Mouse (Mus musculus) heart, adult 11 months (tissue): ENCODE results near the gene Cfl2.
"Not testable (repeated sequence)": the region's sequence is repeated elsewhere in the genome, so short reads cannot be mapped to it uniquely, and the experiment has no call there.

Experiments
- DNase-seq: peaks from one replicate; pipeline ENCODE4 v3.0.0; 2022

Gene Cfl2

GRCm38 (mm10) chr12:54862606-54863535 lies at the start of gene Cfl2:
Gene Cfl2 (minus strand): TSS chr12:54862877.
- peak; percentile 99 for DNase-seq

- no peak for DNase-seq
Observed at GRCm38 (mm10) chr12:54910387-54910786, 47.7 kb upstream of the Cfl2 start.

GRCm38 (mm10) chr12:54892559-54892958 lies 29.9 kb upstream of the Cfl2 start:
- DNase-seq, result not testable (repeated sequence)

- DNase-seq, result peak; percentile 50
Observed at GRCm38 (mm10) chr12:54890426-54890825, 27.7 kb upstream of the Cfl2 start.

GRCm38 (mm10) chr12:54887580-54888127 lies 25.0 kb upstream of the Cfl2 start:
- DNase-seq, result peak; percentile 74

- peak; percentile 91 for DNase-seq
Observed at GRCm38 (mm10) chr12:54879630-54880029, 17.0 kb upstream of the Cfl2 start.

- DNase-seq, result no peak
Observed at GRCm38 (mm10) chr12:54879211-54879610, 16.5 kb upstream of the Cfl2 start.

- peak; percentile 27 for DNase-seq
Observed at GRCm38 (mm10) chr12:54877875-54878274, 15.2 kb upstream of the Cfl2 start.

- DNase-seq, result peak; percentile 64
Observed at GRCm38 (mm10) chr12:54876879-54877278, 14.2 kb upstream of the Cfl2 start.

GRCm38 (mm10) chr12:54874711-54875110 lies 12.0 kb upstream of the Cfl2 start:
- peak; percentile 93 for DNase-seq

- peak; percentile 93 for DNase-seq
Observed at GRCm38 (mm10) chr12:54861991-54862605, 579 bp downstream of the Cfl2 start.

- peak; percentile 82 for DNase-seq
Observed at GRCm38 (mm10) chr12:54859531-54859930, 3.1 kb downstream of the Cfl2 start.

GRCm38 (mm10) chr12:54850551-54850950 lies 12.1 kb downstream of the Cfl2 start:
- DNase-seq, result no peak

GRCm38 (mm10) chr12:54844415-54844814 lies 18.3 kb downstream of the Cfl2 start:
- DNase-seq, result peak; percentile 16

- DNase-seq, result peak; percentile 70
Observed at GRCm38 (mm10) chr12:54841576-54841975, 21.1 kb downstream of the Cfl2 start.

- peak; percentile 61 for DNase-seq
Observed at GRCm38 (mm10) chr12:54839815-54840214, 22.9 kb downstream of the Cfl2 start.

- peak; percentile 60 for DNase-seq
Observed at GRCm38 (mm10) chr12:54838931-54839330, 23.7 kb downstream of the Cfl2 start.

GRCm38 (mm10) chr12:54835608-54836570 lies 26.8 kb downstream of the Cfl2 start:
- DNase-seq, result peak; percentile 94

- peak; percentile 99 for DNase-seq
Observed at GRCm38 (mm10) chr12:54834925-54835447, 27.7 kb downstream of the Cfl2 start.

- DNase-seq, result peak; percentile 90
Observed at GRCm38 (mm10) chr12:54833856-54834399, 28.7 kb downstream of the Cfl2 start.

GRCm38 (mm10) chr12:54831927-54832326 lies 30.8 kb downstream of the Cfl2 start:
- DNase-seq, result peak; percentile 16

- DNase-seq, result peak; percentile 93
Observed at GRCm38 (mm10) chr12:54830574-54830973, 32.1 kb downstream of the Cfl2 start.
